In the genomic region with DNA sequence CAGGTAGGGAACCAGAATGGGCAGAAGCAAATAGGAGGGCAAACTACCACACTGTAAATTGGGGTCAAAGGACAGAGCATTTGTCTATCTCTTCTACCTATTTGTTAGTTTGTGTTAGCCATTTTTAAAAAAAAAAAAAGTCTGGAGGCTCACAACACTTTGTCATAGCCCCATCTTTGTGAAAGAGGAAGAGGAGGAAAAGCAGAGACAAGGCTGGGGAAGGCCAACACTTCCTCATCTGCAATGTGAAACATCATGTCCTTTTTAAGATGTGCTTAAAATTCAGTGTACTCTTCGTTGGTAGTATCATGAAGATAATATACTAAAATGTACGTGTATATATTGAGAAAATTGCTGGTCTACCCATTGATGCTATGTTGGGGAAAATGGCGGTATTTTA, we compare ENCODE assay signal across 25 mouse cellular contexts.
"Had no signal": no experiment of that assay in that cellular context is flagged by ENCODE, and none has a peak within 500 bp of the region (broad histone marks: within the 10 kb centered on the region; RNA-seq: fewer than 3 reads in every experiment).

No protein-coding gene starts in this region.

- H3K36me3 ChIP-seq: heart, embryonic 10.5 days; hindbrain, embryonic 10.5 days; hindbrain, embryonic 12.5 days; intestine, embryonic 15.5 days; kidney, embryonic 15.5 days; limb, embryonic 13.5 days; limb, embryonic 15.5 days; liver, embryonic 12.5 days had no signal

- H3K9me3 ChIP-seq: heart, embryonic 10.5 days; heart, embryonic 12.5 days; hindbrain, embryonic 10.5 days; hindbrain, embryonic 12.5 days; intestine, embryonic 15.5 days; kidney, embryonic 15.5 days; limb, embryonic 13.5 days; limb, embryonic 15.5 days; liver, embryonic 12.5 days had no signal

- H3K4me1 ChIP-seq: heart, embryonic 10.5 days; hindbrain, embryonic 10.5 days; hindbrain, embryonic 12.5 days; intestine, embryonic 15.5 days; kidney, embryonic 15.5 days; limb, embryonic 13.5 days; limb, embryonic 15.5 days; liver, embryonic 12.5 days had no signal

- H3K27me3 ChIP-seq: heart, embryonic 12.5 days; intestine, embryonic 15.5 days; liver, embryonic 12.5 days had no signal

- DNase-seq: gastrocnemius, postnatal 25 days; heart, adult 18-20 months; heart, postnatal 10 days; heart, postnatal 4 days; kidney, adult 11 months; kidney, adult 2 months; kidney, adult 9 months; kidney, postnatal 14 days; kidney, postnatal 36 days; layer of hippocampus, adult 9-11 months; layer of hippocampus, postnatal 36 days; left cerebral cortex, postnatal 4 days had no signal

- ATAC-seq: hindbrain, embryonic 16.5 days; inflammation-experienced regulatory T-cells, adult 6 months; intestine, embryonic 15.5 days; liver, embryonic 12.5 days had no signal

- H3K9ac ChIP-seq: heart, embryonic 12.5 days; hindbrain, embryonic 12.5 days; hindbrain, embryonic 14.5 days; intestine, embryonic 15.5 days; kidney, embryonic 15.5 days; limb, embryonic 13.5 days; limb, embryonic 15.5 days; liver, embryonic 12.5 days had no signal

- H3K4me3 ChIP-seq: heart, embryonic 10.5 days; heart, embryonic 12.5 days; hindbrain, embryonic 10.5 days; hindbrain, embryonic 12.5 days; intestine, embryonic 15.5 days; kidney, embryonic 15.5 days; limb, embryonic 13.5 days; limb, embryonic 15.5 days; liver, embryonic 12.5 days had no signal

- H3K27ac ChIP-seq: heart, embryonic 10.5 days; hindbrain, embryonic 10.5 days; hindbrain, embryonic 12.5 days; hindbrain, embryonic 14.5 days; intestine, embryonic 15.5 days; kidney, embryonic 15.5 days; kidney, postnatal 0 days; limb, embryonic 13.5 days; limb, embryonic 15.5 days; liver, embryonic 12.5 days had no signal

- H3K4me2 ChIP-seq: heart, embryonic 12.5 days; hindbrain, embryonic 12.5 days; hindbrain, embryonic 14.5 days; intestine, embryonic 15.5 days; kidney, embryonic 15.5 days; limb, embryonic 13.5 days; limb, embryonic 15.5 days; liver, embryonic 12.5 days had no signal
